Mouse (Mus musculus) cerebellum, adult 2 months (tissue): Measurements from ENCODE around the gene Nkx3-2. TPM values are rescaled to one million over a fixed set of nuclear protein-coding genes. Genes with fewer than 3 reads are reported as not detected.

Source experiments
- DNase-seq, 2 experiments: peaks; one replicate each; pipeline ENCODE4 v3.0.0; 2021
- H3K27ac ChIP-seq: fragments of 200-500 bp; 2 replicates; pipeline ENCODE4 v1.5.1; 2012; ENCODE audit warnings: low read length, control low read depth, inconsistent platforms; ENCODE audit not compliant: insufficient read depth
- H3K27me3 ChIP-seq: fragments of 200-500 bp; 2 replicates; pipeline ENCODE4 v1.6.1; 2012; ENCODE audit warnings: inconsistent platforms, mild to moderate bottlenecking, low read length, moderate library complexity; ENCODE audit not compliant: control insufficient read depth, insufficient read depth
- H3K4me1 ChIP-seq: fragments of 200-500 bp; 2 replicates; pipeline ENCODE4 v1.6.1; 2011; ENCODE audit warnings: low read length; ENCODE audit not compliant: control insufficient read depth, insufficient read depth
- H3K4me3 ChIP-seq: fragments of 200-500 bp; replicated peaks from 2 replicates; pipeline ENCODE3; 2011; ENCODE audit warnings: mild to moderate bottlenecking, low read depth, low read length, control low read depth; ENCODE audit not compliant: insufficient read depth
- CTCF ChIP-seq: fragments of 200-500 bp; IDR thresholded peaks from 2 replicates; pipeline ENCODE4 v1.5.1; 2011; ENCODE audit warnings: low read depth, mild to moderate bottlenecking, control low read depth, low read length, moderate library complexity, borderline replicate concordance; ENCODE audit not compliant: insufficient read depth
- POLR2A ChIP-seq: fragments of 200-500 bp; IDR thresholded peaks from 2 replicates; pipeline ENCODE4 v1.6.1; 2011; ENCODE audit warnings: low read length, control low read depth, borderline replicate concordance; ENCODE audit not compliant: insufficient read depth
- WGBS: fragments of 180-500 bp; shearing (Covaris S2); methylation state at CpG from one replicate; pipeline ENCODE4 v1.1.7; 2018; 5-methylcytosine and 5-hydroxymethylcytosine counted together
- polyA plus RNA-seq: library from polyadenylated mRNA; depleted of rRNA; stranded (reverse); fragments of >200 nt; gene quantifications from 2 replicates; pipeline ENCODE4 v1.2.3, GENCODE M21; 2012; rRNA removed

Gene Nkx3-2
- polyA plus RNA-seq, 1 experiment: not detected

DNA sequence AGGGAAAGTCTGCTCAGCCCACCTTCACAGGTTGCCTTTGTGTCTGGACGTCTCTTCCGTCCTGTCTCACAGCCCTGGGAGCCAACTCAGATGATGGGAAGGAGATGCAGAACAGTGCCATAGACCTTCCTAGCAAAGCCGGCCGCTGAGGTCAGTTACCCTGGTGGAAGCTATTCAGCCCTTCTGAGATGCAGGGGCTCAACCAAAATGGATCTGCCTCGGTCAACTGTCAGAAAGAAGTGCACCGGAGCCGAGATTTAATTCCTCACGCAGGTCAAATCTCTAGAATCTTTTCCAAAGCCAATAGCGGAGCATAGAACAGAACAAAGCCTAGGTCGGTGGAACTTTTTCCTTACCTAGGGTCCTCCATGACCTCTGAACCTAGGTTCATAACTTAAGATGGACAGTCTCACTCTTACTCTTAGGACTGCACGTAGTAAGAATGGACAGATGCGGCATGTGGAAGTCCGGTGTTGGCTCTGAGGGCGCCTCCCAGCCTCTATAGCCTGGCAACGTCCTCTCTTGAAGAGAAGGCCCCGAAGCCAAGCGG is 10.0 kb downstream of the Nkx3-2 start:
- TF ChIP-seq CTCF: no peak
- no peak for TF ChIP-seq POLR2A
- 2% methylated on average over 17 of the region's 17 CpGs for WGBS
- peaks cover 5% of the 10 kb centered on the region; the same call in 1 of the 2 replicates for H3K27me3 ChIP-seq
- H3K4me1 ChIP-seq: no peaks in the 10 kb centered on the region; the same call in 1 of the 2 replicates
- H3K27ac ChIP-seq: no peak overlapping the region
- DNase-seq: no peak
- no peak overlapping the region for H3K4me3 ChIP-seq

DNA sequence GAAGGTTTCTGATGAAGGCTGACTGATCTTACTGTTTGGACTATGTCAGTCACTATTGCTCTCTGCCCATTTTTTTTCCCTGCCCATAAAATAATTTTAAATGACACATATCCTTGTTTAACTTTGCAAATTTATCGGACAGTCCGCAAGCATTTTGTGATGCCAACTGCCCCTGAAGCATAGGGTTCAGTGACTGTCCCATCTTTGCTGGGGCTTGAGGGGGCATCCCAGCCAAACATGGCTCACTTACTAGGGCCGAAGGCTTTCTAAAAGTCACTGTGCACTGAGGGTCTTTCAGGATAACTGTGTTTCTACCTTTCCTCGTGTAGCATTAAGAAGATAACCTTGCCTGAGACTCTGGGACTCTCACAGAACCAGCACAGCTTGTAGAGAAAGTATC is 11.6 kb downstream of the Nkx3-2 start:
- Histone ChIP-seq H3K27me3 (peaks cover 2% of the 10 kb centered on the region; the same call in 1 of the 2 replicates), H3K4me3 (no peak overlapping the region), H3K27ac (no peak overlapping the region), H3K4me1 (no peaks in the 10 kb centered on the region; the same call in 1 of the 2 replicates)
- WGBS: 26% methylated on average over 4 of the region's 4 CpGs
- DNase-seq: no peak
- TF ChIP-seq CTCF (no peak), POLR2A (no peak)

DNA sequence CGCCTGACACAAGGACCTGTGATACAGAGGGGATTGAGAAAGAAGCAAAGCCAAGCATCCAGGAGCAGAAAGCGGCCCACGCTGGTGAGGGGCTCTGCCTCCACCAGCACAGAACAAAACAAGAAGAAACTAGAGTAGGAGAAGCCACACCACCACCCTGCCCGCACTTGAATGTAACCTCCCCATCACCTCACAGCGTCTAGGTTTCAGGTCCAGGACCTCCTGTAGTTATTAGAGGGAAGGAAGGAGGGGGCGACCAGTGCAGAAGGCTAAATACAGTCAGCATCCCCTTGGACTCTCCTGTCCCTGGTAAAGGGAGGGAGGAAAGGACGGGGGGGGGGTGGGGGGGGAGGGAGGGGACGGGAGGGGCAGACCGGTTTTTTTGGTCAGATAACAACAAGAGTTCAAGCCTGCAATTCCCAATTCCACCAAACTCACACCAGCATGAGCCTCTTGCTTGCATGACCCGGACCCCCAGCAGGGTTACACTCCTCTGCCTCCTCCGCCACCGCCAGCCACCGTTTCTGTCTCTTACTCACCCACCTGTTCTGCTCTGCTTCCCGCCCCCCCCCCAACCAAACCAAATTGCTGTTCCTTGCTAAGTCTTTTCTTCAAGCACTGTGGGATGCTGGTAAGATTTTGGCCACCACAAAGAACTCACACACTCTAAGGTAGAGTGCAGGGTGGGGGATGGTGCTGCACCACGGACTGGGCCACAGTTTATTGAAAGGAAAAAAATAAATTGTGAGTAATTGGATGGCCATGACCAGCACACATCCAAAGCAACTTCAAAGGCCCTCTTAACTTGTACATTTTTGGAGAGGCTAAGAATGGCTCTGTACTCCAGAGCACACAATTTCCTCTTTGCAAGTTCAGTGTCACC is 19.2 kb downstream of the Nkx3-2 start:
- TF ChIP-seq POLR2A: no peak
- TF ChIP-seq CTCF: no peak
- WGBS: 9% methylated on average over 12 of the region's 15 CpGs
- Histone ChIP-seq H3K4me1 (no peaks in the 10 kb centered on the region), H3K27me3 (no peaks in the 10 kb centered on the region; the same call in 1 of the 2 replicates), H3K4me3 (no peak overlapping the region), H3K27ac (no peak overlapping the region)
- DNase-seq: no peak

DNA sequence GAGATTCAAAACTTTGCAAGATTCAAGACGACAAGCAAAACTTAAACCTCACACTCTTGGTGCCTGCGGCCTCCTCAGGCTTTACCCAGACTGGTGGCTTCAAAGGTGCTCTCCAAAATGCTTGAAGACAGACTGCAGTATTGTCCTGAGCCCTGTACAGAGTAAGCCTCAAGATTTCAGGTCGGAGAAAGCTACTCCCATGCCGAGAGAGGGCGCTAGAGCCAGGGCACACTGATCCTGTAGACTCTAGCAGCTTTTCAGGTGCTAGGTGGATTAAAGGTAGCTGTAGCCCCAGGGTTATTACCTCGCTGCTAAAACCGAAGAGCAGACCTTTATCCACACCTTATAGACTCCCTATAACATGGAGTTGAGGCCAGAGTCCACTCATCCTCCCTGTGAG is 20.1 kb downstream of the Nkx3-2 start:
- Histone ChIP-seq H3K27me3 (no peaks in the 10 kb centered on the region; the same call in 1 of the 2 replicates), H3K4me1 (no peaks in the 10 kb centered on the region), H3K4me3 (no peak overlapping the region), H3K27ac (no peak overlapping the region)
- 15% methylated on average over 7 of the region's 7 CpGs for WGBS
- DNase-seq: no peak
- no peak for TF ChIP-seq CTCF
- TF ChIP-seq POLR2A: no peak

DNA sequence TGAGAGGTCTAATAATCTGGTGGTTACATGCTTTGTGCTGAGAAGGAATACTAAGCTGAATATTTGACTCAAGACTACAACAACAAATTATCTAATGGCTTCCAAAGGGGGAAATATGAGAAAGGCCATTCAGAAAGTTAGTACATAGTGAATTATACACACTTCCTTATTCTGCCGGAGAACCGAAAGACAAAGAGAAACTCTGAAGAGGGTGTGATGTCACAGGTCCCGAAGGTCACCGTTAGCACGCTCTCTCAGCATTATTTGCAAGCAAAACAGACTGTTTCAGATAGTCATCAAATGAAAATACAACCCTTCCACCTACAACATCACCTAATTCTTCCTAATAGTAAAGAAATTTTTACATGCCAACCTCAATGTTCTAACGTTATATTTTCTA is 25.5 kb downstream of the Nkx3-2 start:
- Histone ChIP-seq H3K4me1 (no peaks in the 10 kb centered on the region), H3K27ac (no peak overlapping the region), H3K27me3 (no peaks in the 10 kb centered on the region), H3K4me3 (no peak overlapping the region)
- 84% methylated on average over 6 of the region's 6 CpGs for WGBS
- no peak for DNase-seq
- TF ChIP-seq CTCF (no peak), POLR2A (no peak)

DNA sequence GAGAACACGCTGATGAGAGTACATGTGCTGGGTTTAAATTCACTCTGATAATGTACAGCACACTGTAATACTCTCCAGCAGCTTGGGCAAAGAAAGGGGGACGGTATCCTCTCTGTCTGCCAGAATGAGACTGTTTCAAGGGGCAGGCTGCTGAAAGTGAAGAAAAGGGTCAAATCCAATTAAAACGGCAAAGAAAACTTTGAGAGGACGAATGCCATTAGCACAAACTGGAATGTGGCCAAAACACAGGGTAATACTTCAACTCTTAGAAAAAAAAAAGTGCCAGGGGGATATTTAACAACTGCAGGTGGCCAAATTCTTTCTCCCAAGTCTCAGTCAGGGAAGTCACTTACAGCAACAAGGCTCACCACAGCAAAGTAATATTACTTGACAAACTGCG is 27.3 kb downstream of the Nkx3-2 start:
- Histone ChIP-seq H3K27me3 (no peaks in the 10 kb centered on the region), H3K27ac (no peak overlapping the region), H3K4me1 (no peaks in the 10 kb centered on the region), H3K4me3 (no peak overlapping the region)
- TF ChIP-seq POLR2A: no peak
- TF ChIP-seq CTCF: no peak
- 52% methylated on average over 5 of the region's 5 CpGs for WGBS
- DNase-seq: no peak

DNA sequence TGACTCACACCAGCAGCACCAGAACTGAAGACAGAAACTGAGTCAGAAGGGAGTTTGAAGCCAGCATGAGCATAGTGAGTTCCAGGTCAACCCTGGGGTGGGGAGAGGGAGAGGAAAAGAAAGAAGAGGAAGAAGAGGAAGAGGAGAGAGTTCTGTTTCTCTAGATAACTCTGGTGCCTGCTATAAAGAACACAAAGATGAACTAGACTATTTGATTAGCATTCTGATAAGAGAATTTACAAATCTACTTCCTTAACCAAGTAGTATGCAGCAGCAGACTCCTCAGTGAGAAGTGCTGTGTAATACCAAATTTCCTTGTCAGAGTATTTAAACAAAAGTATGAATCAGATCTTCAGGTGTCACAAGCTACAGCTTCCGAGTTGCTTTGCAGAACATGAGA is 37.3 kb downstream of the Nkx3-2 start:
- Histone ChIP-seq H3K4me3 (no peak overlapping the region), H3K4me1 (no peaks in the 10 kb centered on the region), H3K27ac (no peak overlapping the region), H3K27me3 (no peaks in the 10 kb centered on the region)
- 94% methylated on average over 1 of the region's 1 CpGs for WGBS
- TF ChIP-seq POLR2A: no peak
- no peak for TF ChIP-seq CTCF
- DNase-seq: no peak

DNA sequence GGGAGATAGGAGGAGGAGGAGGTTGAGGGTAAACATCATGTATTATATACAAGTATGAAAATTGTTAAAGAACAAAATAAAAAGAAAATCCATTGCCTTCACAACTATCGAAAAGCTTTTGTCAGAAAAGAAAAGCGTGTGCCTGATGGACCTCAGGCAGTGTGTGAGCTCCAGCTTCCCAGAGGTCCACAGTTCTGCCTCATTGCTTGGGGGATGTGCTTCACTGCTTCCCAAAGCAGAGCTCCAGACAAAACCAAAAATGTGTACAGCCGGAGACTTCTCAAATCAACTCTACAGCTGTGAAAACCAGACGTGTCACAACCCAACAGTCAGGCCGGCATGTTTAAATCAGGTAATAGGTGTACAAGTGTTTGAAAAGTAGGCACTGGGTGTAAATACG is 38.7 kb downstream of the Nkx3-2 start:
- Histone ChIP-seq H3K27ac (no peak overlapping the region), H3K27me3 (no peaks in the 10 kb centered on the region), H3K4me3 (no peak overlapping the region), H3K4me1 (no peaks in the 10 kb centered on the region)
- TF ChIP-seq POLR2A: no peak
- TF ChIP-seq CTCF: no peak
- 26% methylated on average over 6 of the region's 6 CpGs for WGBS
- DNase-seq: no peak

Other genes with a start within 250 kb of the Nkx3-2 start
- 78.8 and 79.4 TPM in 2 replicates for gene Rab28, start 56.3 kb downstream of the Nkx3-2 start, polyA plus RNA-seq
- 20.2 and 20.5 TPM in 2 replicates for gene Bod1l, start 79.8 kb upstream of the Nkx3-2 start, polyA plus RNA-seq